Mouse (Mus musculus): ENCODE measurements around the gene Hist1h2ae. TPM values are rescaled to one million over a fixed set of nuclear protein-coding genes. Genes with fewer than 3 reads are reported as not detected.
"Not testable (repeated sequence)": the region's sequence is repeated elsewhere in the genome, so short reads cannot be mapped to it uniquely, and the experiment has no call there.

The Hist1h2ae gene
- polyA plus RNA-seq, 1 experiment: 174 TPM

GRCm38 (mm10) chr13:23577835-23578234 is 6.8 kb upstream of the Hist1h2ae start:
- H3K36me3 ChIP-seq (ENCODE audit: control insufficient read depth, insufficient read depth, low read length): no peaks in the 10 kb centered on the region
- no peak for DNase-seq
- WGBS: 95% methylated on average over 1 of the region's 1 CpGs
- H3K4me1 ChIP-seq (replicated peaks; ENCODE audit: control insufficient read depth, insufficient read depth, low read length): peaks cover 8% of the 10 kb centered on the region
- H3K27ac ChIP-seq (ENCODE audit: control insufficient read depth, insufficient read depth, low read length): no peak overlapping the region
- no peak for TF ChIP-seq CTCF (IDR thresholded peaks at IDR 0.05; ENCODE audit: borderline replicate concordance, control insufficient read depth, extremely low read depth, insufficient read depth, low read length, poor library complexity)
- no peak for TF ChIP-seq POLR2A (IDR thresholded peaks at IDR 0.05; ENCODE audit: control insufficient read depth, extremely low read depth, insufficient read depth, low read length, poor library complexity)
- H3K4me3 ChIP-seq (ENCODE audit: control insufficient read depth, insufficient read depth, low read length): no peak overlapping the region
- H3K27me3 ChIP-seq (ENCODE audit: control insufficient read depth, insufficient read depth, low read length): no peaks in the 10 kb centered on the region

- Histone ChIP-seq H3K27me3 (ENCODE audit: control insufficient read depth, insufficient read depth, low read length) (no peaks in the 10 kb centered on the region), H3K36me3 (ENCODE audit: control insufficient read depth, insufficient read depth, low read length) (no peaks in the 10 kb centered on the region), H3K27ac (ENCODE audit: control insufficient read depth, insufficient read depth, low read length) (no peak overlapping the region; the same call in 1 of the 2 replicates), H3K4me3 (ENCODE audit: control insufficient read depth, insufficient read depth, low read length) (no peak overlapping the region), H3K4me1 (replicated peaks; ENCODE audit: control insufficient read depth, insufficient read depth, low read length) (peaks cover 6% of the 10 kb centered on the region)
- 69% methylated on average over 6 of the region's 6 CpGs for WGBS
- no peak for TF ChIP-seq CTCF (IDR thresholded peaks at IDR 0.05; ENCODE audit: borderline replicate concordance, control insufficient read depth, extremely low read depth, insufficient read depth, low read length, poor library complexity)
- no peak for TF ChIP-seq POLR2A (IDR thresholded peaks at IDR 0.05; ENCODE audit: control insufficient read depth, extremely low read depth, insufficient read depth, low read length, poor library complexity)
- DNase-seq: no peak
Observed at GRCm38 (mm10) chr13:23576906-23577639, 6.1 kb upstream of the Hist1h2ae start.

- Histone ChIP-seq H3K4me1 (replicated peaks; ENCODE audit: control insufficient read depth, insufficient read depth, low read length) (peaks cover 3% of the 10 kb centered on the region), H3K4me3 (ENCODE audit: control insufficient read depth, insufficient read depth, low read length) (no peak overlapping the region), H3K27me3 (ENCODE audit: control insufficient read depth, insufficient read depth, low read length) (no peaks in the 10 kb centered on the region), H3K36me3 (ENCODE audit: control insufficient read depth, insufficient read depth, low read length) (no peaks in the 10 kb centered on the region), H3K27ac (ENCODE audit: control insufficient read depth, insufficient read depth, low read length) (no peak overlapping the region; the same call in 1 of the 2 replicates)
- DNase-seq: no peak
- WGBS: 53% methylated on average over 7 of the region's 7 CpGs
- TF ChIP-seq POLR2A (IDR thresholded peaks at IDR 0.05; ENCODE audit: control insufficient read depth, extremely low read depth, insufficient read depth, low read length, poor library complexity): no peak
- no peak for TF ChIP-seq CTCF (IDR thresholded peaks at IDR 0.05; ENCODE audit: borderline replicate concordance, control insufficient read depth, extremely low read depth, insufficient read depth, low read length, poor library complexity)
Observed at GRCm38 (mm10) chr13:23576351-23576881, 5.4 kb upstream of the Hist1h2ae start.

GRCm38 (mm10) chr13:23575864-23576313 is 4.9 kb upstream of the Hist1h2ae start:
- DNase-seq: not testable (repeated sequence)
- H3K27ac ChIP-seq (ENCODE audit: control insufficient read depth, insufficient read depth, low read length): peak overlapping the region; percentile 49
- WGBS: 1% methylated on average over 17 of the region's 40 CpGs

GRCm38 (mm10) chr13:23575271-23575851 is 4.3 kb upstream of the Hist1h2ae start, which contains the start of gene Hist1h3d:
Gene Hist1h3d (plus strand): TSS chr13:23575763.
- WGBS: under 1% methylated on average over 18 of the region's 18 CpGs
- DNase-seq: no peak
- no peaks in the 10 kb centered on the region for H3K27me3 ChIP-seq (ENCODE audit: control insufficient read depth, insufficient read depth, low read length)
- peak within 1 kb of the TSS; percentile 47 for H3K4me3 ChIP-seq (ENCODE audit: control insufficient read depth, insufficient read depth, low read length)
- H3K36me3 ChIP-seq (ENCODE audit: control insufficient read depth, insufficient read depth, low read length): no peaks in the 10 kb centered on the region
- peaks cover 3% of the 10 kb centered on the region for H3K4me1 ChIP-seq (replicated peaks; ENCODE audit: control insufficient read depth, insufficient read depth, low read length)
- TF ChIP-seq POLR2A (IDR thresholded peaks at IDR 0.05; ENCODE audit: control insufficient read depth, extremely low read depth, insufficient read depth, low read length, poor library complexity) (no peak), CTCF (IDR thresholded peaks at IDR 0.05; ENCODE audit: borderline replicate concordance, control insufficient read depth, extremely low read depth, insufficient read depth, low read length, poor library complexity) (no peak)
- H3K27ac ChIP-seq (ENCODE audit: control insufficient read depth, insufficient read depth, low read length): peak within 1 kb of the TSS; percentile 94

More at GRCm38 (mm10) chr13:23575864-23576313, 4.9 kb upstream of the Hist1h2ae start:
- not testable (repeated sequence) for H3K4me1 ChIP-seq (replicated peaks; ENCODE audit: control insufficient read depth, insufficient read depth, low read length); H3K27me3 ChIP-seq (ENCODE audit: control insufficient read depth, insufficient read depth, low read length); H3K36me3 ChIP-seq (ENCODE audit: control insufficient read depth, insufficient read depth, low read length)
- H3K4me3 ChIP-seq (ENCODE audit: control insufficient read depth, insufficient read depth, low read length): peak overlapping the region; percentile 43

- under 1% methylated on average over 13 of the region's 39 CpGs for WGBS
- H3K27me3 ChIP-seq (ENCODE audit: control insufficient read depth, insufficient read depth, low read length); DNase-seq; H3K4me1 ChIP-seq (replicated peaks; ENCODE audit: control insufficient read depth, insufficient read depth, low read length); H3K36me3 ChIP-seq (ENCODE audit: control insufficient read depth, insufficient read depth, low read length): not testable (repeated sequence)
- Histone ChIP-seq H3K27ac (ENCODE audit: control insufficient read depth, insufficient read depth, low read length) (peak overlapping the region; percentile 94), H3K4me3 (ENCODE audit: control insufficient read depth, insufficient read depth, low read length) (peak overlapping the region; percentile 47)
Observed at GRCm38 (mm10) chr13:23574546-23575170, 3.6 kb upstream of the Hist1h2ae start.

Measured in thymus, adult 2 months (tissue).